Mouse (Mus musculus): Measurements from ENCODE around the gene Pitpnm1. TPM values are rescaled to one million over a fixed set of nuclear protein-coding genes. Genes with fewer than 3 reads are reported as not detected.

Pitpnm1 gene
- 100 to 1,000 TPM; 399 to 422 TPM for total RNA-seq (2023)

DNA sequence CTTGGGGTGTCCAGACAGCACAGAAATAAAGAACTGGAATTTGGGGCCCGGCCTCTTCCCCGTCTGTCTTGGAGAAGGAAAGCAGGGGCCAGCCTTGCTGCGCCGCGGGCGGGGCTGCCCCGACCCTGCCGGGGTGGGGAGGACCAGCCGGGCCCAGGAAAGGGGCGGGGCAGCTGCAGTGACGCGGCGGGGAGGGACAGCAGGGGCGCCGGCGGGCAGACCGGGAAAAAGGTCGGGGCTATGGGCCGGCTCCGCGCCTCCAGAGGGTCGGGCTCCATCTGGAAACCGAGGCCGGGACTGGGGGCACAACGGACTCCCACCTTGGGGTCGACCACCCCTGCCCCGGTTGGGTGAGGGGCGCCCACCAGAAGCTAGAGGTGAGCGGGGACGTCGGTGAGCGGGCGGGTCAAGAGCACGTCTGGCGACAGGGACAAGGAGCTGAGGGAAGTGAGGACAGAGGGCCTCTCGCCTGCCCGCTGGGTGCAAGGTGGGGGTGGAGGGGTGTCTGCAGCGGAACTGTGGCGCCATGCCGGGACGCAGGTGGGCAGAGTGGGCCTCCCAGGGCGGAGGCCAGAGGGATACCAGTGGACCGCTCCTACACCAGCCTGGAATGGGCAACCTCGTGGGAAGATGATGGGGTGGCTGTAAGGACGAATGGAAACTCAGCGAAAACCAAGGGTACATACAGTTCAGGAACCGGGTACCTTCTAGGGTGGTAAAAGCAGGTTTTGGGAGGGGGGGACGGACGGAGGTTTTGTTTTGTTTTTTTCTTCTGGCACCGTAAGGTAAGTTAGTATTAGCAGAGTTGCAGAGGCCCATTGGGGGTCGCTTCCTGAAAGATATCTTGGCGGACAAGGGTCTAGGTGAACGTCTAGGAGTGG, at the start of gene Pitpnm1:
Gene Pitpnm1, plus strand, starts transcription at position 162 of the 881 bp plus-strand sequence.

DNA sequence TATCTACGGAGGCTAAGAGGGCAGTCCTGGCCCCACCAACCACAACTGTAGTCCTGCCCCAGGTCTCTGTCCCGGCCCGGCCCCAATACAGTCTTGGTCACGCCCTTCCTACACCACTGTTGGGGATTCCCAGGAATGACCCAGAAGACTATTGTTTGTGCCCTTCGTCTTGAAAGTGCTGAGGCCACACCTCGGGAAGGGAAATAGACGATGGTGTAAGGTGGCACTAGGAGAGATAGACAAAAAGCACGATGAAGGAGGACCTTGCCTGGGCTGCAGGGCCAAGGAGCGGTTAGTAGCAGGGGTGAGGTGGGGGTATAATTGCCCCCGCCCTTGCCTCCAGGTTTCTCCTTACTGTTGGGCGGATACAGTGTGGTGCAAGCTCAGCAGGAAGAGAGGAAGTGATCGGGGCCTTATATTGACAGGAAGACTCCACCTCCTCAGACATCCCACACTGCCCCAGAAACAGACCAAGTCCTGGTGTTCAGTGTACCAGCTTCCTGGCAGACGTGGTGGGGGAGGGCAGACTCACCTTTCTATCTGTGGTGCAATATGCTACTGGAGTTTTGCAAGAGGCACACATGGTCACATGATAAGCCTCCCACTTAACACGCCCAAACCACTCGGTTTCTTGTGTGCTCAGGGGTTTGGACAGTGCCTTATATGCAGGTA, 40.6 kb upstream of the Pitpnm1 start, which contains the start of gene Gstp3:
Gene Gstp3, minus strand, starts transcription at position 501 of the 672 bp plus-strand sequence.

GRCm38 (mm10) chr19:4081394-4081793, 18.4 kb upstream of the Pitpnm1 start, which contains the start of gene Cabp2:
Gene Cabp2 (plus strand): TSS chr19:4081578.

DNA sequence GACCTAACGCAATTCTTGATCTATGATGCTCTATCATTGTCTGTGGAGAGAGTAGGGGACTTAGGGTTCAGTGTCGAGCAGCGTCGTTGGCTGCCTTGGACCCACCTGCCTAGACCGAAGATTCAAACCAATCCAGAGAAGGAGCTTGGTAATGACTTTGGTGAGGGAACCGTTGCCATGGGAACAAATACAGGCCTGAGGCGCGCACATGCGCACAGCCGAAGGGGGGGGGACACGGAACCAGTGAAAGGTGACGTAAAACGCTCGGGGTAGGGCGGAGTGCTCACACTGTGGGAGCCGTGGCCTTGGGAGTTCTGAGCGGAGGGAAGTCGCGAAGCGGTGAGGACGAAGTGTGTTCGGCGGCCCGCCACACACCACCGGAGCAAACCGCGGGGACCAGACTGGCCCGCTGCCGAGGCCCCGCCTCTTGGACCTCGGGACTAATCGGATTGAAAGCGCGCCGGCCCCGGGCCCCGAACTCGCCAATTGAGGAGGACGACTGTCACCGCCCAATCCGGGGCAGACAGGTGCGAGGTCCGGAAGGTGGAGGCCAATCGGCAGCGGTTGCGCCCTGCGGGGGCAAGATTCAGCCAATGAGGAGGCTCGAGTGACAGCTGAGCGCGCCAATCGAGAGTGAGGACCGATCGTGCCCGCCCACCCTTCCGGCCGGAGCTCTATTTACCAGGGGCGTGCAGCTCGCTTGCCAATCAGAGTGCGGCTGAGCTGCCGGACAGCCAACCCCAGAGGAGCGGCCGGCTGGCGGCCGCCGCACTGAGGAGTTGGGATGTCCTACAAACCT, 3.0 kb upstream of the Pitpnm1 start, which contains the start of gene Cdk2ap2:
Gene Cdk2ap2, plus strand, starts transcription at position 541 of the 799 bp plus-strand sequence.

GRCm38 (mm10) chr19:4125741-4126696, 26.2 kb downstream of the Pitpnm1 start, which contains the start of gene Aip:
Gene Aip (minus strand): TSS chr19:4125858.

GRCm38 (mm10) chr19:4139446-4139845, 39.6 kb downstream of the Pitpnm1 start, which contains the start of gene Gpr152:
Gene Gpr152 (plus strand): TSS chr19:4139787.

GRCm38 (mm10) chr19:4143759-4144268, 44.0 kb downstream of the Pitpnm1 start, which contains the start of gene Cabp4:
Gene Cabp4 (minus strand): TSS chr19:4144033.

GRCm38 (mm10) chr19:4148491-4148806, 48.7 kb downstream of the Pitpnm1 start, which contains the start of gene Coro1b:
Gene Coro1b (plus strand): TSS chr19:4148619.

GRCm38 (mm10) chr19:4153232-4153654, 53.4 kb downstream of the Pitpnm1 start, which contains the start of gene Ptprcap:
Gene Ptprcap (plus strand): TSS chr19:4153604.

GRCm38 (mm10) chr19:4162646-4163542, 63.1 kb downstream of the Pitpnm1 start, which contains the start of gene Rps6kb2:
Gene Rps6kb2 (minus strand): TSS chr19:4163354.

Other genes starting within 250 kb of the Pitpnm1 start
- gene Chka, start 248.2 kb upstream of the Pitpnm1 start, total RNA-seq (2023) = 10 to 100 TPM; 72.2 to 84.5 TPM
- 100 to 1,000 TPM; 482 to 489 TPM for gene Tcirg1, start 192.9 kb upstream of the Pitpnm1 start, total RNA-seq (2023)
- 10 to 100 TPM; 86.9 to 96.9 TPM for gene Ndufs8, start 187.2 kb upstream of the Pitpnm1 start, total RNA-seq (2023)
- 10 to 100 TPM; 87.1 to 88.5 TPM for gene Aldh3b1, start 170.2 kb upstream of the Pitpnm1 start, total RNA-seq (2023)
- 100 to 1,000 TPM; 733 to 761 TPM for gene Unc93b1, start 164.8 kb upstream of the Pitpnm1 start, total RNA-seq (2023)
- under 1 TPM; 0.33 to 0.52 TPM for gene Aldh3b3, start 141.4 kb upstream of the Pitpnm1 start, total RNA-seq (2023)
- gene Aldh3b2, start 127.7 kb upstream of the Pitpnm1 start, total RNA-seq (2023) = 1 to 10 TPM; 4.2 to 6.3 TPM
- not detected for gene Acy3, start 113.4 kb upstream of the Pitpnm1 start, total RNA-seq (2023)
- gene Tbx10, start 107.2 kb upstream of the Pitpnm1 start, total RNA-seq (2023) = not detected
- gene Nudt8, start 99.4 kb upstream of the Pitpnm1 start, total RNA-seq (2023) = 10 to 100 TPM in 1 of 2 experiments, 1 to 10 TPM in 1; 8.0 to 14.1 TPM
- gene Gm49405, start 99.4 kb upstream of the Pitpnm1 start, total RNA-seq (2023) = 1 to 10 TPM; 1.5 to 1.6 TPM
- gene Doc2g, start 96.7 kb upstream of the Pitpnm1 start, total RNA-seq (2023) = 1 to 10 TPM; 2.5 to 4.8 TPM
- 10 to 100 TPM; 58.0 to 65.5 TPM for gene Ndufv1, start 87.2 kb upstream of the Pitpnm1 start, total RNA-seq (2023)
- 100 to 1,000 TPM; 150 to 173 TPM for gene Gstp1, start 62.0 kb upstream of the Pitpnm1 start, total RNA-seq (2023)
- 10 to 100 TPM; 15.3 to 58.8 TPM for gene Gstp2, start 54.0 kb upstream of the Pitpnm1 start, total RNA-seq (2023)
- 1 to 10 TPM; 6.8 to 7.6 TPM for gene Gstp3, start 40.4 kb upstream of the Pitpnm1 start, total RNA-seq (2023)
- not detected for gene Cabp2, start 18.4 kb upstream of the Pitpnm1 start, total RNA-seq (2023)
- gene Cdk2ap2, start 2.8 kb upstream of the Pitpnm1 start, total RNA-seq (2023) = 100 to 1,000 TPM; 250 to 306 TPM
- 100 to 1,000 TPM; 105 to 131 TPM for gene Aip, start 25.9 kb downstream of the Pitpnm1 start, total RNA-seq (2023)
- under 1 TPM; 0.31 to 0.43 TPM for gene Gpr152, start 39.8 kb downstream of the Pitpnm1 start, total RNA-seq (2023)
- gene Cabp4, start 44.0 kb downstream of the Pitpnm1 start, total RNA-seq (2023) = 10 to 100 TPM in 1 of 2 experiments, 1 to 10 TPM in 1; 5.6 to 10.1 TPM
- gene Coro1b, start 48.6 kb downstream of the Pitpnm1 start, total RNA-seq (2023) = 100 to 1,000 TPM; 435 to 477 TPM
- 10 to 100 TPM; 13.1 to 17.2 TPM for gene Ptprcap, start 53.6 kb downstream of the Pitpnm1 start, total RNA-seq (2023)
- gene Rps6kb2, start 63.4 kb downstream of the Pitpnm1 start, total RNA-seq (2023) = 10 to 100 TPM; 41.7 to 47.8 TPM
- 1 to 10 TPM; 5.7 to 6.3 TPM for gene Carns1, start 75.5 kb downstream of the Pitpnm1 start, total RNA-seq (2023)
- 10 to 100 TPM; 29.8 to 31.7 TPM for gene Tbc1d10c, start 91.3 kb downstream of the Pitpnm1 start, total RNA-seq (2023)
- 100 to 1,000 TPM; 360 to 389 TPM for gene Ppp1ca, start 92.1 kb downstream of the Pitpnm1 start, total RNA-seq (2023)
- 10 to 100 TPM; 32.7 to 35.4 TPM for gene Rad9a, start 101.7 kb downstream of the Pitpnm1 start, total RNA-seq (2023)
- 10 to 100 TPM; 29.0 to 34.8 TPM for gene Clcf1, start 114.2 kb downstream of the Pitpnm1 start, total RNA-seq (2023)
- gene AC109138.7, start 114.4 kb downstream of the Pitpnm1 start, total RNA-seq (2023) = not detected
- gene Pold4, start 131.9 kb downstream of the Pitpnm1 start, total RNA-seq (2023) = 100 to 1,000 TPM; 108 to 115 TPM
- gene Ssh3, start 169.2 kb downstream of the Pitpnm1 start, total RNA-seq (2023) = 10 to 100 TPM; 50.8 to 51.4 TPM
- gene Ankrd13d, start 183.1 kb downstream of the Pitpnm1 start, total RNA-seq (2023) = 10 to 100 TPM; 18.4 to 19.2 TPM
- gene Grk2, start 206.2 kb downstream of the Pitpnm1 start, total RNA-seq (2023) = 100 to 1,000 TPM; 425 to 438 TPM

Data from monocyte, adult 59 days (primary cell).